Mouse (Mus musculus): Measurements from ENCODE around the gene Hcn4.

Hcn4 gene

DNA sequence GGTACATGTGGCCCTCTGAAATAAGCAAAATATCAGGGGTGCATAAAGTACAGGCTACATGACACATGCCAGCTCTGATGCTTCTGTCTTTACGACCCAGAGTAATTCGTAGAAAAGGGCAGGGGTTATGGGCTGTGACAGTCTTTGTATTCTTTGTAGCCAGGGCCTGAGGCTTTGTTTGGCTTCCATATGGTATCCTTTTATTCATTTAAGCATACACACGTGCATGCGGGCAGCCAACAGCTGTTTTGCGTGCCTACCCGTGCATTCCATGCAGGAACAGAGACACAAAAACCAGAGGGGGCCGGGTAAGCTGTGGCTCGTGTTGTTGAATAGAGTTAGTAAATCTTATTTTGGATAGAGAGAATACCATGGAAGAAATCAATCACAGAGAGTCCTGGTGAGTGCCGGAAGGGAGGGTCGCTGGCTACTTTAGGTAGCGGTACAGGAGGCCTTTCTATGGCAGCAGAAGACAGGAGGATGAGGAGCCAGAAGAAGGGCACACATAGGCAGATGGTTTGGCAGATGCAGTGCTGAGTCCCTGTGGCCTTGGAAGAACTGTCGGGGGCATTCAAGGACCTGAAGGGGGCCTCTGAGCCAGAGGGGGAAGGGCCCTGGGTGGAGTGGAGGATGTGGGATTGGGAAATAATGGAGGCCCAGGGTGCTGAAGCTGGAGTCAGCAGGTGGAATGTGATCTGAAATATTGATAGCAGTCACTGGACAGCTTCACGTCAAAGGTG is 26.5 kb downstream of the Hcn4 start:
- peak in 1 of 2 experiments; percentile 47 for DNase-seq

DNA sequence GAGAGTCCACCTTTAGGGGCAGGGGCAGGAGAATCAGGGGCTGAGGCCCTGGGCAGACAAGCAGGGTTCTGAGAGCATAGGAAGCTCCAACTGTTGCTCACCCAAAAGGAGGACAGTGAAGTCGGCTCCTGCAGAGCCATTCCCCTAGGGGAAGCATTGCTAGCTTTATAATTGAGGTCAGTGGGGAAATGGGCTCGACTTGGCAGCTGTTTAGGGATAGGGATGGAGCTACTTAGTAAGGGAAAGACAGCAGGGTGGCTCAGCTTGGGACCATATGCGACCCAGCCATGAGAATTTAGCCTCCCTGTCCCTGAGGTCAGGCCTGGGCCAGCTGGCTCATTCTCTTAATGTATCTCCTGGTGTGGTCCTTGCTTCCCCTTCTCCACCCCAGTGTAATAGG is 31.7 kb downstream of the Hcn4 start:
- no peak for DNase-seq

DNA sequence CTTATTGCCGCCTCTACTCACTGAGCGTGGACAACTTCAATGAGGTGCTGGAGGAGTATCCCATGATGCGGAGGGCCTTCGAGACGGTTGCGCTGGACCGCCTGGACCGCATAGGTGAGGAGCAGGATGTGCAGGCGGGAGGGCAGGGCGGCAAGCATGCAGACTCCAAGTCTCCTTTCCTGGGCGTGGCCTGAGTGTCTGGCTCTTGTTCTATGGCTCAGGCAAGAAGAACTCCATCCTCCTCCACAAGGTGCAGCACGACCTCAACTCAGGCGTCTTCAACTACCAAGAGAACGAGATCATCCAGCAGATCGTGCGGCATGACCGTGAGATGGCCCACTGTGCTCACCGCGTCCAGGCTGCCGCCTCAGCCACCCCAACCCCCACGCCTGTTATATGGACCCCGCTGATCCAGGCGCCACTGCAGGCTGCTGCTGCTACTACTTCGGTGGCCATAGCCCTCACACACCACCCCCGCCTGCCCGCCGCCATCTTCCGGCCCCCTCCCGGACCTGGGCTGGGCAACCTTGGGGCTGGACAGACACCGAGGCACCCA is 35.9 kb downstream of the Hcn4 start:
- no peak for DNase-seq

DNA sequence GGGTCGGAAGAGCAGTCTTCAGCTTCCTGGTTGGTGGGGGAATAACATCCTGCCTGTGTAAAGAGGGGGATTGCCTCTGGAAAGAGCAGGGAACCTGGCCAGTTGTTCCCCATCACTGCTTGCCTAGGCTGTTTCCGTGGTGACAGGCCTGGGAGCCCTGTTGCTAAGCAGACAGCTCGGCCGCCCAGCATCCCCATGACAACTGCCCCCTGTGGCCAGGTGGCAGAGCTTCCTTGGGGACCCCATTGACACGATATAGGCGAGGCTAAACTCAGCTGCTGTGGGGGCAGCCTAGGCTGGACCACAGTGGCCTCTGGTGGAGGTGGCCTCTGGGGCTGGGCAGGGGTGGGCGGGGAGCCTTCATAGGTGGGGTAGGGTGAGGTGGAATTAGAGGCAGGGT is 40.6 kb downstream of the Hcn4 start:
- peak in 1 of 2 experiments; percentile 46 for DNase-seq

DNA sequence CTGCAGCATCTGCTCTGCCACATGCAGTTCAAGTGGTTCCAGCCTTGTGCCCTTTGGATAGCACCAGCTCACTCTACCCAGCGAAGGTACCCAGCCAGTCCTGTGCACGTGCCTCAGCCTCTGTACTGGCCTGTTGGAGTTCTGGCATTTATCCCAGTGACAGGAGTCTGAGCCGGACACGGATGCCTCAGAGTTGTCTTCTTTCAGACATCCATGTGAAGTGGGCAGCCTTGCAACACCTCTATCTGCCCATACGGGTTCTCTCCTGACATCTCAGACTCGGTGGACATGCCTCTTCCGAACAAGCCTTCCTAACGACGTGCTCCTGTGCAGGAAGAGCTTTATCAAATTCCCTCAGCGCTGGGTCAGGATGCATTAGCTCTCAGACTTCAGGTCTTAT is 47.9 kb downstream of the Hcn4 start:
- peak; percentile 48 to 50 for DNase-seq

DNA sequence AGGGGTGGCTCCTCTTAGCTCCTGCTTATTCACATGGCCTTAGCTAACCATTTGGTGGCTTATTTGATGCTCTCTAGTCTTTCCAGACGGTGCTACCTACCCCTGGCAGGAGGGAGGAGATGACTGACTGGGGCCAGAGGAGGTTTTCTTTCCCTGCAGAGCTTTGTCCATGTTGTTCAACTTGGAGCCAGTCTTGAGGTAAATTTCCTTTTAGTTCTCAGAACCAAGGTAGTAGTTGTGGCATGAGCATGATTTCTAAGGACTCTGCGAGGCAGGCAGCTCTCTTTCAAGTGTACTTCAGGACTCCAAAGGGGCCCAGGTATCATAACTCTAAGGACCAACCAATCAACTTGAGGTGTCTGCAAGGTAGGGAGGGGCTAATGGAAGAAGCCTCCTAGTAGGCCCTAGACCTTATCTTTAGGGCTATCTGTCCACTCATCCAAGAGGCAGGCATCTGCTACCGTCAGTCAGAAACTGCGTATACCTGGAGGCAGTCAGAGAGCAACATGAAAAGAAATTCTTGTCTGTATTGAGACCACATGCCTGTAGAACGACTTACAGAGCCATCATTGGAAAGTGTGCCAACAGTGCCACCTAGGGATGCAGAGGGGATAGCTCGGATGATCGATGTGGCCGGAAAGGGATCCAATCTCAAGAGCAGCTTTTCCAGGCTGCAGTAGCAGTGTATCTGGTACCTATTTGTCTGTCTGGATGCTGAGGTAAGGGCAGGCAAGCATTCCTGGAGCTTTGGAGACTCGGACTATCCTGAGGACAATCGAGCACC is 50.5 kb downstream of the Hcn4 start:
- peak; percentile 86 to 89 for DNase-seq

DNA sequence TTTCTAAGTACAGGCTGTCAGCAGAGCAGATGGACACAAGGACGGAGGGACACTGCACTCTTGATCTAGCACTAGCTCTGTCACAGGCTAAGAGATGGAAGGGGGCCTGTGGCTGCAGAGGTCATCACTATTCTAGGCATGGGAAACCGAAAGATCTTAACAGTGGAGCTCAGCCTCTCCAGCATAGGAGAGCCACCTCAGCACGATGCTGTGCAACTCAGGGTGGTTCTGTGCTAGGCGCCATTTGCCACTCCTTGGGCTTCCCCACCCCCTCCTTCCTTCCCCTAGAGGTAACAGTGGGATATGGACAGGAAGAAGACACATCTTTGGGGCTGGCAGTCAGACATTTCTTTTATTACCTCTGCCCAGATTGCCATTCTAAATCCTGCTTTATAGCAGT is 51.1 kb downstream of the Hcn4 start:
- DNase-seq, result no peak

DNA sequence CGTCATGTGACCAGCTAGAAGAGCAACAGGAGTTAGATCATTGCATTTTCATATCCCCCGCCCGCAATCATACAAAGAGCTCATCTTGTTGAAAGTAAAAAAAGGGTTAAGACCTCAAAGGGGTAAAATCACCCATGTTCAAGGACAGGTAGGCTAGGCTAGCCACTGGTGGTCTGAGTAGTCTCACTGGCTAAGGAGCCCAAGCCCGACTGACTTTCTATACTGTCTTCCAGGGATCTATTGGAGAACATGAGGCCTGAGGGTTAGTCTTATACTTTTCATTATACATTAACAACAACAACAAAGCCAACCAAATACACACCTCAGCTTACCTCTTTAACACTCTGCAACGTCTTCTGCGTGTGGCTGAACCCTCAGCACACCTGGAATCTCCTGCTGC is 52.2 kb downstream of the Hcn4 start:
- no peak for DNase-seq

DNA sequence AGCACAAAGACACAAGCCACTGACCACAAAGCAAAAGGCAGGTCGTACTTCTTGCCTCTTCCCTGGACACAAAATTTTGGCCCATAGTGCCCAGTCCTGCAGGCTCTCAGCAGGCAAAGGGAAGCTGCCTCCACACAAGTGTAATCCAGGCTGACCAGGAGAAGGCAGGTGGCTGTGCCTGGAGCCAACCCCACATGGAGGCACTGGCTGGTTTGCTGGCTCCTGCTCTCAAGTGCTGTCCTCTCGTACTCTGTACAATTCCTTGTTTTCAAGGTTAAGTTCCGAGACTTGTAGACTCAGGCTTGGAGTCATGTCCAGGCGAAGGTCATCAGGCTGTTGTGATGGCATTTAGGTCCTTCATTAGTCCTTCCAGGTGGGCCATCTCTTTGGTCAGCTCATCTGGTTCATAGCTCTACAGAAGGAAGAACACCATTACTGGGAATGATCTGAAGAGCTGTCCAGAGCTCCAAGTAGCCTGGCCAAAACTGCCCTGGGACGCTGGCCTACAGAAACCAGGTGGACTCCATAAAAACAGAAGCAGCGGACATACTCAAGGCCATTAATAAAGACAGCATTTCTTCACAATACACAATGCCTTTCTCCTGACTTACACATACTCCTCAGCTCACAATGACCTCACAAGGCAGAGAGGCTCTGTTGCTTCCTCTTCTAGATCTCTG is 53.9 kb downstream of the Hcn4 start:
- peak; percentile 52 to 71 for DNase-seq

DNA sequence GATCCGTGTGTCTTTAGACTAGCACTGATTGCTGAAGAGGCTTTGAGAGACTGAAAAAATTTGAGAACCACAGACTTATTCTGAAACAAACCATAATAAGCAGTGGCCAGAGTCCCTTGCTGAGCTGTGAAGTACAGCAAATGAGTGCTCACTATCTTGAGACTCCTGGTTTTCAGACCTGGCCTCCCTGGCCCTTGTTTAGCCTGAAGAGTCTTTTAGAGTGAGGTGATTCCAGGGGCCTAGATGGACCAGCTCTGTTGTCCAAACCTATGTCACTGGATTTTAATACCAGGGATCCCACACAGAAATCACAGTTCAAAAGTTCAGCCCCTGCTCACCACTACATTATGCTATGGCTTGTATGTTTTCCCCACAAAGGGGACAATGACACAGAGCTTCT is 56.6 kb downstream of the Hcn4 start:
- DNase-seq, result no peak

DNA sequence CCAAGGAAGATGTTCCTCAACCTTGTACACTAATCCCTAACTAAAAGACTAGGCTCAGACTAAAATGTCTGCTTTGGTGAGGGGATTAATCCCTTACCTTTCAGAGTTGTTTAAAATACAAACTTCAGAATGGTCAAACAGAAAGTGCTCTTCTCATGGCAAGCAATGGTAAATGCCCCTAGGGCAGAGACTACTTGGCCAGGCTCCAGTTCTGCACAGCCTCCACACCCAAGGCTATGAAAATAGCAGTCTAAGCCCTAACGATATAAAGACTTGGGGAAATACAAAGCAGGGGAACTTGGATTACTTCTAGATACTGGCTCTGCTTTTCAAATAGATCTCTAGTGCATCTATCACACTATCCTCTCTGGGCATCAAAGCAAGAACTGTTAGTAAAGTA is 59.5 kb downstream of the Hcn4 start:
- DNase-seq, result no peak

DNA sequence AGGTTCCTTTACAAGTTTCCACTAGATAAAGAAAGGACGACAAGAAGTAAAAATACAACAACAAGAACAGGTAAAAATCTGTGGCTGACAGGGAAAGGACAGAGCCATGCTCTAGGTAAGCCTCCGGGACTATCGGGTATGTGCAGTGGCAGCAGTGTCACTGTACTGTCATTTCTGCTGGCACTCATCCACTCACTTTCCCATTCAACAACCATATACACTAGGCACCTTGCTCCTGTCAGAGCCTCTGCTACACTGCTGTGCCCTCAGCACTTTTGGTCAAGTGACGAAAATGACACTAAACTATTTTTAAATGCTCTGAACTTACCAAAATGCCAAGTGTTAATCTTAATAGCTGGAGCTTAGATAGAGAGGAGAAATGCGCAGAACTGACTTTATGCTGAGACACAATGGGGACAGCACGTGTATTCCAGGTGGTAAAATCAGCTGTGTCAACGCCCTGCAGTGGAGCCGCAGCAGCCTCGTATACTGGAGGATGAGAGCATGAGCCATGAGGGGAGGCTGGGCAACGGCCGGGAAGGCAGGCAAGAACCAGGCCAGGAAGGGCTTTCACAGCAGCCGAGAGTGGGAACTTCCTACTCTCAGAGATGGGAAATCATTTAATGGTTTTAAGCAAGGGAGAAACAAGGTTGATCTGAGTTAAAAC is 66.7 kb downstream of the Hcn4 start:
- no peak for DNase-seq

DNA sequence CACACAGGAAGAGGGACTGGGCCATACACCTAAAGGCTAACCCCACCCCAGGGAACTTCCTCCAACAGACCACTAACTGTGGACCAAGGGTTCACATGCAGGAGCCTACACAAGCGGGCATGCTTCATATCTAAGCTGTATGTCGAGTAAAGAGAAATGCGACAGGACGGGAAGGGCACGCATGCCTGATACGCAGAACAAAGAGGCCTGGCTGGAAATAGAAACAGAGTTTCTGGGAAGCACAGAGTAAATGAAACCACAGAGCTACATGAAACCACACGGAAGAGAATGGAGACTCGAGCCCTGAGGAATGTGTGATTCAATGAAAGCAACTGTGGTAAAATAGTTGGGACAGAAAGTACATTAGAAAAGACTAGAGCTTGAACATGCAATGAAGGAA is 67.7 kb downstream of the Hcn4 start:
- no peak for DNase-seq

DNA sequence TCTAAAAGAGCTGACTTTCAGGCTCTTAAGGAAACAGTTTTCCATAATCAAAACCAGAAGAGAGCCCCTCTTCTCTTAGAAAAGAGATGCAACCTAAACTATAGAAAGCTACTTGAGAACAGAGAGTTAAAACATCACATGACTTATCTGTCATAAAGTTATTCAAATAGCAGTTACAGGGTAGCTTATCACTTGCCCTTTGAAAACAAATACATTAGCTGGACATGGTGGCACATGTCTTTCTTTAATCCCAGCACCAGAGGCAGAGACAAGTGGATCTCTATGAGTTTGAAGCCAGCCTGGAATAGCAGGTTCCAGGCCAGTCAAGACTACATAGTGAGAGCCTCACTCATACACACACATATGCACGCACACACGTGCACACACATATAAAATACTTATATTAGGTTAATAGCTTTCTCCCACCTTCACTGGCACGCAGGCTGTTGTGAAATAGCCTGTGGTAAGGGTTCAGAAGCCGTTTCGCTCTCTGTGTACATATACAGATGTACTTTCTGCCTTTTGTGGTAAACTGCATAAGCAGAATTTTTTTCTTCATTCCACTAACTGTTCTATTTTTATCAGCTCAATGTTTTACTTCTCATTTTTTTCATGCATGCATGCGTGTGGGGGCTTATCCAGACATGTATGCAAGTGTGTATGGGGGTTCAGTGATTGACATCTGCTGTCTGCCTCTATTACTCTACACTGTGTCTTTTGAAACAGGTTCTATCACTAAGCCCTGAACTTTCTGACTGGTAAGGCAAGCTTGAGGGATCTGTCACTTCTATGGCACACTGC is 68.8 kb downstream of the Hcn4 start:
- no peak for DNase-seq

DNA sequence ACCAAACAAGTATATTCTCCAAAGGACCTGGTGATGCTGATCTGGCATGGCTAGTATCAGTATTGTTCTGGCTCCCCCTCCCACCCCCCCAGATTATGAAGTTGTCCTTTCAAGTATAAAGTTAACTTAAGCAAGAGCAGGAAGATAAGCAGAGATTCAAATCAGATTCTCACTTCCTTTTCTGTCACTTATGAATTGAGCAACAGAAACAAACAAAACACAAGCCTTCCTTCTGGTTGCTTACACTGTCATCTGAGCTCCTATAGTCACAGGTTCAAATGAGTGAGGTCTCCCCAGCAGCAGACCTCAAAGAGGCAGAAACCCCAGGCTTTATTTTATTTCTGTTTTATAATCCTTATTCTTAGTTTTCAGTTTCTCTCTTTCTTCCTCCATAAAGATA is 76.4 kb downstream of the Hcn4 start:
- DNase-seq, result no peak

DNA sequence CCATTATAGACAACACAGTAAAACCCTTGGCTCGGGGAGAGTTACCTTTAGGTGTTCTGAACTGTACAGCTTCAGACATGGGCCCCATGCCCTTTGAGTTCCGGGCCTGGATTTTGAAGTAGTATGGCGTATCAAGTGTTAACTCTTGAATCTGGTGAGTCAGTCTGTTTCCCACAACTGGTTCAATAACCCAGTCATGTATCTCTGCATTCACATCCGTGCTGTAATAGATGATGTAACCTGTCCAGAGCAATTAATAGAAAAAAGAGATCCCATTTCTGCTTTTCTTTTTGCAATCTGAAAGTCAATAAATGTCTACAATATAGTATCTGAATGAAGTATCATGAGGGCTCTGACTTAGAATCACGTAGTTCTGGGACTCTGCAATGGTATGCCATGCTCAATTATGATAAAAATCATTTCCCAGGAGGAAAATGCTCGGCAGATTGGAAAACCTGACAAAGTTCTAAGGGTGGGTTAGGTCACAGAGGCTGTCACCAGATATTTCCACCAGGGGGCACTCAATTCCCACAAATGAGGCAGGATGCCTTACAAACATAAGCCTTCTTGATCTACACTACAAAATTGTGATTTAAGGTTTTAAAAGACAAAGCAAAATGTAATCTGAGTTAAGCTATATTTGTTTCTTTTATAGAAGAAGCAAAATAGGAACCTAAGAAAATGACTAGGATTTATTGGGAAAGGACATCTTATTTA is 79.8 kb downstream of the Hcn4 start:
- DNase-seq, result peak; percentile 76 to 83
